Mouse (Mus musculus) neural tube, embryonic 15.5 days (tissue): ENCODE measurements around the gene Rab5c. TPM values are rescaled to one million over a fixed set of nuclear protein-coding genes. Genes with fewer than 3 reads are reported as not detected.

Experiments used
- ATAC-seq: fragments of 200-750 bp; cut with Nextera tagmentation; 2 replicates; pipeline ENCODE4 v1.8.0; 2017; ENCODE audit warnings: mild to moderate bottlenecking, moderate TSS enrichment, moderate library complexity; ENCODE audit not compliant: low FRiP score
- H3K27ac ChIP-seq: fragments of 300-500 bp; sonication (generic); replicated peaks from 2 replicates; pipeline ENCODE4 v1.5.1; 2015; ENCODE audit warnings: mild to moderate bottlenecking, inconsistent platforms
- H3K27me3 ChIP-seq: fragments of 300-500 bp; sonication (generic); replicated peaks from 2 replicates; pipeline ENCODE4 v1.6.1; 2015; ENCODE audit warnings: inconsistent platforms
- H3K36me3 ChIP-seq: fragments of 300-500 bp; sonication (generic); 2 replicates; pipeline ENCODE4 v1.6.1; 2015; ENCODE audit warnings: inconsistent platforms
- H3K4me1 ChIP-seq: fragments of 300-500 bp; sonication (generic); 2 replicates; pipeline ENCODE4 v1.6.1; 2015; ENCODE audit warnings: inconsistent platforms
- H3K4me2 ChIP-seq: fragments of 300-500 bp; sonication (generic); 2 replicates; pipeline ENCODE4 v1.6.1; 2015; ENCODE audit warnings: inconsistent platforms, mild to moderate bottlenecking, moderate library complexity
- H3K4me3 ChIP-seq: fragments of 300-500 bp; sonication (generic); replicated peaks from 2 replicates; pipeline ENCODE4 v1.5.1; 2015; ENCODE audit warnings: mild to moderate bottlenecking, inconsistent platforms
- H3K9ac ChIP-seq: fragments of 300-500 bp; sonication (generic); replicated peaks from 2 replicates; pipeline ENCODE4 v1.6.1; 2015; ENCODE audit warnings: mild to moderate bottlenecking, inconsistent platforms
- H3K9me3 ChIP-seq: fragments of 300-500 bp; sonication (generic); replicated peaks from 2 replicates; pipeline ENCODE4 v1.6.1; 2016; ENCODE audit warnings: inconsistent platforms
- WGBS: fragments of 180-500 bp; shearing (Covaris S2); methylation state at CpG from one replicate; pipeline ENCODE4 v1.1.7; 2015; ENCODE audit warnings: mixed read lengths; 5-methylcytosine and 5-hydroxymethylcytosine counted together
- polyA plus RNA-seq: library from polyadenylated mRNA; unstranded; fragments of >200 nt; fragmentation: Nextera tagmentation; extraction: Ambion mirVana; gene quantifications from 2 replicates; pipeline ENCODE4 v1.2.1, GENCODE M21; 2015

Gene Rab5c
- polyA plus RNA-seq: 41.8 and 49.8 TPM in 2 replicates

DNA sequence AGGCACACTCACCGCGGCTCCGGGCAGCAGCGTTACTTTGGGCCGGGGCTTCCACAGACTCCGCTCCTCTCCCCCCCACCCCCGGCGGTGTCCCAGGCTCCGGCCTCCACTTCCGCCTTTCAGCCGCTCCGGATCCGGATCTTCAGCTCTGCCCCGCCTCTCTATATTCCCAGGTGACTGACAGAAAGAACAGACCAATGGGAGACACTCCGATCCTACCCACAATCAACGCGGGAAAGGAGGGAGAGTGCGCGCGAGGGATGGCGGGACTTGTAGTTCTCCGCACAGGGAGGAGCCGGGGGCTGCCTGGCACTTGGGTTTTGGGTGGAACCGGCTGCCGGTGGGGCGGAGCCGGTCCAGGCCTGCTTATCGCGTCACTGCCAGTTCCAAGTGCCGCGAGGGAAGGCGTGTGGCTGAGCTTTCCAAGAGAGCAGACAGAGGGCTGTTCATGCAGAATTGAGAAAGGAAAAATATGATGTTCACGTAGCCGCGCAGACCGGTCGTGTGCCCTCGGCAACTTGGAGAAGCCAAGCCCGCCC is at the start of gene Rab5c:
Rab5c (minus strand) TSS at position 150 of the 539 bp plus-strand sequence.
- WGBS: under 1% methylated on average over 35 of the region's 39 CpGs
- peak within 1 kb of the TSS; percentile 89 for H3K4me2 ChIP-seq
- peaks cover 12% of the 10 kb centered on the region for H3K36me3 ChIP-seq
- peaks cover 29% of the 10 kb centered on the region for H3K4me1 ChIP-seq
- peak; percentile 98 for ATAC-seq
- no peaks in the 10 kb centered on the region for H3K9me3 ChIP-seq
- H3K9ac ChIP-seq: peak within 1 kb of the TSS; percentile 90
- H3K27me3 ChIP-seq: no peaks in the 10 kb centered on the region
- H3K27ac ChIP-seq: peak within 1 kb of the TSS; percentile 85
- H3K4me3 ChIP-seq: peak within 1 kb of the TSS; percentile 77

DNA sequence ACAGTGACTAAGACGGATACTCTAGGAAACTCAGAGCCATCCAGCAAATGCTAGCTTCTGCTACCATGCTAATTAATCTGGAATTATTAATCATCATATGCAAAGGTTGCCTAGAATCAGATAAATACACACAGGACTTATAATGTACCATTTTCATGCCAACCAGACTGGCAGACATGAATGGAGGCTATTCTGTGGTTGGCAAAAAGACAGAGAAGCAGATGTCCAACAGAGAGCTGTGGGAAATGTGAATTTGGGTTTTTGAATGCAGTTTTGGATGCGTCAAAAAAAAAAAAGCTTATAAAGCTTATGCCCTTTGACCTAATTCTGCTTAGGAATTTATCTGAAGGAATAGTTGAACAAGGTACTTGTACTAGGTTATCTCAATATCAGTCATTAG is 47.8 kb upstream of the Rab5c start:
- Histone ChIP-seq H3K9ac (no peak overlapping the region), H3K4me2 (no peak overlapping the region), H3K36me3 (peaks cover 83% of the 10 kb centered on the region), H3K27ac (no peak overlapping the region), H3K4me3 (no peak overlapping the region), H3K4me1 (no peaks in the 10 kb centered on the region), H3K9me3 (no peaks in the 10 kb centered on the region), H3K27me3 (no peaks in the 10 kb centered on the region)
- 87% methylated on average over 2 of the region's 2 CpGs for WGBS
- no peak for ATAC-seq

DNA sequence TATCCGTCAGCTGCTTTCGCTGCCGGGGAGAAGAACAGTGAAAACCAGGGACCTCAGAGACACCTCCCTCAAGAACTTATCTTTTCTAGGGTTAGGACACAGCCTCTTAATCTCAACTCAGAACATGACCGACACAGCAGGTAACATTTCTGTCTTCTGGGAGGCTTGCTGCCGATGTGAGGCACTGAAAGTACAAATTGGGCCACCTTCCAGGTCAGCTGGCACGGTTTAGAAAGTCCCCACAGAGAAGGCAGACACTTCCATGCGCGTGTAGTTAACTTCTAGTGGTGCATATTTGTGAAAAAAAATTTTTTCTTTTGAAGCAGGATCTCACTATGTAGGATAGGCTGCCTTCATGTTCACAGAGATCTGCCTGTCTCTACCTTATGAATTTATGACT is 46.3 kb upstream of the Rab5c start:
- Histone ChIP-seq H3K4me3 (no peak overlapping the region), H3K9ac (no peak overlapping the region), H3K4me1 (no peaks in the 10 kb centered on the region), H3K27me3 (no peaks in the 10 kb centered on the region), H3K36me3 (peaks cover 83% of the 10 kb centered on the region), H3K4me2 (no peak overlapping the region), H3K9me3 (no peaks in the 10 kb centered on the region), H3K27ac (no peak overlapping the region)
- WGBS: 86% methylated on average over 8 of the region's 8 CpGs
- ATAC-seq: no peak

DNA sequence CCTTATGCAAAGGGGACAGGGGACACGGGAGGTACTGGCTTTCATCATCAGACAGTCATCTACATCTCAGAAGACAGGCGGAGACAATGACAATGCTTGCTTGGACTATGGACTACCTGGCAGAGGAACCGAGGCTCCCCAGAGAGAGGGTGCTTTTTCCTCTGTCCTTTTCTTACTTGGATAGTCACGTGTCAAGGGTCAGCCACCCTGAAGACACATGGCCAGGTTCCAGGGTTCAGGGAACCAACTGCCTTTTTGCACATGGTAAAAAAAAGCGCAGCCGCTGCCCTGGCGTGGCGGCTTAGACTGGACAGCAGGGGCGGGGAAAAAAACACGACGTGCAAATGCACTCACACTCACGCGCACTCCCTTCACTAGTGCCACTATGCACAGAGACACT is 44.6 kb upstream of the Rab5c start:
- 89% methylated on average over 13 of the region's 13 CpGs for WGBS
- peaks cover 77% of the 10 kb centered on the region for H3K36me3 ChIP-seq

DNA sequence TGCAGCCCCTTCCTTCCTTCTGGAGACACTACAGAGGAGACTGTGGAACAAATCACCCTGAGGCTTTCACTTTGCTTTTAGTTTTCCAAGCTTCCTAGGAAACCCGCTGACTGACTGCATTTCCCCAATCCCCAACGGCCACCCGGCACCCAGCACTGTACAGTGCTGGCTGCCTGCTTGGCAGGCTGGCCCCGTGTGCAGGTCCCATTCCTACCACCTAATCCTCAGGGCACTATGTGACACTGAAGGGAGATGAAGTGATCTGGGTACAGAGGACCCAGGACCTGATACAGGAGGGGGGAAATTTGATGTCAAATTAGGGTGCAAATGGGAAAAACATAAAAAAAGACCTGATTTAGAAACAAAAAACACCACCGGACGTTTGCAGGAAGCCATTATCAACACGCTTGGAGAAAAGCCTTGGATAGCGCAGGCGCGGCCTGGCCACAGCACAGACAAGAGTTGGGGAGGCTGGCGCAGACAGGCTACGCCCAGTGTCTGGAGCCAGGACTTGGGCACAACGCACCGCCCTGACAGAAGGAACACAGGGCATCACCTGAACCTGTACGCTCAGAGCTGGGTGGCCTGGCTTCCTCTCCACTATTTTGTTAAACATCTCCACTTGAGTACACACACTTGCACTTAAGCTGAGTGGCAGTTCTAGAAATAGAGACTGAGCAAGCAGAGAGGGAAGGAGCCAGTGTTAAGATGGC is 43.9 kb upstream of the Rab5c start:
- Histone ChIP-seq H3K4me3 (no peak overlapping the region), H3K27ac (no peak overlapping the region), H3K27me3 (no peaks in the 10 kb centered on the region), H3K4me1 (no peaks in the 10 kb centered on the region), H3K4me2 (no peak overlapping the region), H3K9ac (no peak overlapping the region), H3K9me3 (no peaks in the 10 kb centered on the region), H3K36me3 (peaks cover 70% of the 10 kb centered on the region)
- 91% methylated on average over 15 of the region's 15 CpGs for WGBS
- no peak for ATAC-seq

More for the DNA sequence above, 44.6 kb upstream of the Rab5c start:
- H3K9me3 ChIP-seq: no peaks in the 10 kb centered on the region
- H3K27me3 ChIP-seq: no peaks in the 10 kb centered on the region
- no peak overlapping the region for H3K4me3 ChIP-seq
- no peak overlapping the region for H3K9ac ChIP-seq
- no peaks in the 10 kb centered on the region for H3K4me1 ChIP-seq
- H3K4me2 ChIP-seq: no peak overlapping the region
- ATAC-seq: no peak
- no peak overlapping the region for H3K27ac ChIP-seq

DNA sequence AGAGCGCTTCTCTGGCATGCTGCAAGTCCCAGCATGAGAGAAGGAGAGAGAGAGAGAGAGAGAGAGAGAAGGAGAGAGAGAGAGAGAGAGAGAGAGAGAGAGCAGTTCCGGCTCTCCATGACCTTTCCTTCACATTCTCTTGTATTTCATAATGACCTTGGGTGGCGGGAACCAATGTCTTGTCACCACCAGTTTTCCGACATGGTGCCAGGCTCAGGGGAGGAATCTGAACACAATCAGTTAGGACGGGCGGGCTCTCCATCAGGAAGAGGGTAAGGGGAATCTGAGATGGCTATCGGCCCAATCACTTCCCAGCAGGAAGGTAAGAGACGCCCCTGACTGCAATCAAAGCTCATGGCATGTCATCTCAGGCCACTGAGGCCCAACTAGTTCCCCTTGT is 42.2 kb upstream of the Rab5c start:
- Histone ChIP-seq H3K27ac (no peak overlapping the region), H3K4me1 (no peaks in the 10 kb centered on the region), H3K4me3 (no peak overlapping the region), H3K4me2 (no peak overlapping the region), H3K9me3 (no peaks in the 10 kb centered on the region), H3K9ac (no peak overlapping the region), H3K36me3 (peaks cover 57% of the 10 kb centered on the region), H3K27me3 (no peaks in the 10 kb centered on the region)
- ATAC-seq: no peak
- WGBS: 79% methylated on average over 8 of the region's 8 CpGs

DNA sequence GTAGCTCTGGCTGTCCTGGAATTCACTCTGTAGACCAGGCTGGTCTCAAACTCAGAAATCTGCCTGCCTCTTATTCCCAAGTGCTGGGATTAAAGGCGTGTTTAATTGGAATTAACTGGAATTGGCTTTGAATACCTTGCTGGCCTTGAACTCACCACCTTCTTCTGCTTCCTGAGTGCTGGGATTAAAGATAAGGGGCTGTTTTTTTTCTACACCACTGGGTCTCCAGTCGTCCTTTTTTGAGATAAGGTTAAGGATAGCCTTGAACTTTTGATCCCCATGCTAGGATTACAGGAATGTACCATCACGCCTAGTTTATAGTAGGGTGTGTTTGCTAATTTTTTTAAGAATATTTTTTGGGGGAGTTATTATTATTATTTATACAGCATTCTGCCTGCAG is 40.1 kb upstream of the Rab5c start:
- Histone ChIP-seq H3K27ac (no peak overlapping the region), H3K4me3 (no peak overlapping the region), H3K36me3 (peaks cover 37% of the 10 kb centered on the region), H3K9ac (no peak overlapping the region), H3K4me1 (no peaks in the 10 kb centered on the region), H3K4me2 (no peak overlapping the region), H3K9me3 (no peaks in the 10 kb centered on the region), H3K27me3 (no peaks in the 10 kb centered on the region)
- 83% methylated on average over 3 of the region's 3 CpGs for WGBS
- no peak for ATAC-seq

DNA sequence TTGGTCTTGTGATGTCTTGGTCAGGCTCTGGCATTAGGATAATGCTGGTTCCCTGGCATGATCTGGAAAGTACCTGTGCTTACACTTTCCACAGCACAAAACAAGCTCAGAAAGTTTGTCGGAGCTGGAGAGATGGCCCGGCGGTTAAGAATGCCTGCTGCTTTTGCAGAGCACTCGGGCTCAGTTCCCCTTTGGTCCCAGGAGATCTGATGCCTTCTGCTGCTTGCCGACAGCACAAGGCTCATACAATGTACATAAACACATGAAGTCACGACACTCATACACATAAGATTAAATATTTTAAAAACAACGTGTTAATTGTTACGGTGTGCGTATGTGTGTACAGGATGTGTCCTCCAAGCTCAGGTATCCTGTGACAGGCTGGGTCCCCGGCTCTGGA is 37.9 kb upstream of the Rab5c start:
- WGBS: 85% methylated on average over 10 of the region's 10 CpGs
- Histone ChIP-seq H3K36me3 (peaks cover 17% of the 10 kb centered on the region), H3K4me2 (no peak overlapping the region), H3K27me3 (no peaks in the 10 kb centered on the region), H3K9me3 (no peaks in the 10 kb centered on the region), H3K9ac (no peak overlapping the region), H3K4me1 (0 out of 2 replicates have a peak, but pooled peaks cover 2% of the 10 kb centered on the region), H3K27ac (no peak overlapping the region), H3K4me3 (no peak overlapping the region)
- ATAC-seq: no peak

DNA sequence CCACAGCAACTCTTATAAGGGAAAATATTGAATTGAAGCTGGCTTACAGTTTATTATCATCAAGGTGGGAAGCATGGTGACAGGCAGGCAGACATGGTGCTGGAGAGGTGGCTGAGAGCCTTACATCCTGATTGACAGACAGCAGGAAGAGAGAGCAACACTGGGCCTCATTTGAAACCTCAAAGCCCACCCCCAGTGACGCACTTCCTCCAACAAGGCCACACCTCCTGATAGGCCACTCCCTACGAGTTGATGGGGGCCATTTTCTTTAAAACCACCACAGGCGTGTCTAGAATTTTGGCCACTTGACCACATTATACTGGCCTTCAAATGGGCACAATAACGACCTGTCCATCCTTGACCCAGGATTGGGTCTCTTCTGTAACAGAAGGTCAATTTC is 36.2 kb upstream of the Rab5c start:
- Histone ChIP-seq H3K9ac (no peak overlapping the region), H3K4me2 (no peak overlapping the region), H3K36me3 (peaks cover 4% of the 10 kb centered on the region; the same call in 1 of the 2 replicates), H3K4me1 (peaks cover 9% of the 10 kb centered on the region), H3K27ac (no peak overlapping the region), H3K27me3 (no peaks in the 10 kb centered on the region), H3K4me3 (no peak overlapping the region), H3K9me3 (no peaks in the 10 kb centered on the region)
- WGBS: 82% methylated on average over 4 of the region's 4 CpGs
- no peak for ATAC-seq

DNA sequence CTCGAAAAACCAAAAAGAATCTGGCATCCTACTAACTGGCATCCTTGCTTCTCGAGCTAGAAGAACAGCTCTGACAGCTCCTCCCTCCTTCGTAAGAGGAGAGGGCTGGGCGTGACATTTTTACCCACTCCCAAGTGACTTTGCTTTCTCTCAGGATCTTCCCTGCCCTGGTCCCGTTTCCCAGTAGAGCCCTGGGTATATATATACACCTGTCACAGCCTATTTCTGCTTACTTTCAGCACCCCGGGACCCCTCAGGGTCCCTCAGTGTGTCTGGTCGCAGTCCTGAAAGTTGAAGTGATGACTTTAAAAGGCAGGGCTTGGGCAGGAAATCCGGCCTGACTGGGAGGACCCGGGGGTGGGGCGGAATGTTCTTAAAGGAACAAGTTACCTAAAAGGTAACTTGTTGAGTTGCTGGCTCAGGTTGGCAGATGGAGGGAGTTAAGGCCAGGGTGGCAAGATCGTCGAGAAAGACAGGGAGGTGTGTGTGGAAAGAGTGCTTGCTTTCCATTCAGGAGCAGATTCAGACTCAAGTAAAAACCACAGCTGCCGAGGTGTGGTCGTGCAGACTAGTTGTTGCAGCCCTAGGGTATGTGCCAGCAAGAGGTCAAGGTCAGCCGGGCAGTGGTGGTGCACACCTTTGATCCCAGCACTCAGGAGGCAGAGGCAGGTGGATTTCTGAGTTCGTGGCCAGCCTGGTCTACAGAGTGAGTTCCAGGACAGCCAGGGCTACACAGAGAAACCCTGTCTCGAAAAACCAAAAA is 32.8 kb upstream of the Rab5c start, which contains the start of gene Ghdc:
Ghdc (minus strand) TSS at position 312 of the 763 bp plus-strand sequence.
- ATAC-seq: peak; percentile 65; the same call in 1 of the 2 replicates
- Histone ChIP-seq H3K9ac (peak within 1 kb of the TSS; percentile 57), H3K27ac (0 out of 2 replicates have a peak within 1 kb of the TSS, but pooled peaks have one; percentile 58)

DNA sequence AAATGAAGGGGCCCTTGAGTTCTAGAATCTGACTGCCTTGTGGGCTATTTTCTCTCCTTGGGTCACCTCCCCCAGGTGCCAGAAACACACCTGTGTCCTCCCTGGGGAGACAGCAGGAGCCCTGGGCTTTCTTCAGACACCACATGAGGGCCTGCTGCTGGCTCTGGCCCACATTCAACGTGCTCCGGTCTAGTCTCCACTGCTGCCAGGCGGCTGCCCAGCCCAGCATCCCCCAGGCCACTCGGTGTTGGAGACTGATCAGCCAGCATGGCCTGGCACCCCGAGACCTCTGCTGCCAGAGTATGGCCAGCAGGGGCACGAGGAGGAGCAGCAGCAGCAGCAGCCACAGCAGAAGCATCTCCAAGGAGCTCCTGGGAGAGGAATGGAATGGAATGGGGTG is 32.0 kb upstream of the Rab5c start:
- Histone ChIP-seq H3K27me3 (no peaks in the 10 kb centered on the region), H3K4me1 (peaks cover 9% of the 10 kb centered on the region), H3K4me2 (peak overlapping the region; percentile 56), H3K36me3 (no peaks in the 10 kb centered on the region), H3K9me3 (no peaks in the 10 kb centered on the region), H3K4me3 (peak overlapping the region; percentile 58), H3K27ac (no peak overlapping the region), H3K9ac (peak overlapping the region; percentile 57; the same call in 1 of the 2 replicates)
- no peak for ATAC-seq
- 47% methylated on average over 6 of the region's 6 CpGs for WGBS

More for the DNA sequence above, 32.8 kb upstream of the Rab5c start, which contains the start of gene Ghdc:
- no peaks in the 10 kb centered on the region for H3K27me3 ChIP-seq
- H3K9me3 ChIP-seq: no peaks in the 10 kb centered on the region
- H3K36me3 ChIP-seq: no peaks in the 10 kb centered on the region
- peaks cover 9% of the 10 kb centered on the region for H3K4me1 ChIP-seq
- H3K4me2 ChIP-seq: peak within 1 kb of the TSS; percentile 56
- peak within 1 kb of the TSS; percentile 58 for H3K4me3 ChIP-seq
- 24% methylated on average over 17 of the region's 17 CpGs for WGBS
